Mouse (Mus musculus) T-helper 1 cell (primary cell): ENCODE measurements around the gene Adamts17.

ENCODE experiments used
- in situ Hi-C: fragments of 300-600 bp; cut with MboI, MseI; formaldehyde crosslinking; loops from one replicate; pipeline ENCODE4 v1.15.1; 2025; ENCODE audit warnings: high pct_unique_total_duplicates

Adamts17 gene

DNA sequence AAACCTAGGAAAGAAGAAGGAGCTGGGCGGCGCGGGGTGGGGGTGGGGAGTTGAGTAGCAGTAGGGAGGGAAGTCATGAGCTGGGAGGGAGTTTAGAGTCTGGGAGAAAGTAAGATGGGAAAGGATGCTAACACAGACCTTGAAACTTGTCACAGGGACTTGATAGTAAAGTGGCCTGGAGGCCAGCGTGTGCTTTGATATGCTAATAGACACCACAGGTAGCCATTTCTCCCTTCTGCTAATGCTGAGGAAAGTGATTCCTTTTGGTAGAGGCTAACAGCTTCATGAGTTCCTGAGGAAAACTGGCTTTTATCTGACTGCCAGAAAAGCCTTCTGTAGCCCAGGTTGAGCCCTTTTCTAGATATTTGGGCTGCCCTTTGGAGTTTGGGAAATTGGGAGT is 344.3 kb downstream of the Adamts17 start:
- in situ Hi-C loops = no loop called here

DNA sequence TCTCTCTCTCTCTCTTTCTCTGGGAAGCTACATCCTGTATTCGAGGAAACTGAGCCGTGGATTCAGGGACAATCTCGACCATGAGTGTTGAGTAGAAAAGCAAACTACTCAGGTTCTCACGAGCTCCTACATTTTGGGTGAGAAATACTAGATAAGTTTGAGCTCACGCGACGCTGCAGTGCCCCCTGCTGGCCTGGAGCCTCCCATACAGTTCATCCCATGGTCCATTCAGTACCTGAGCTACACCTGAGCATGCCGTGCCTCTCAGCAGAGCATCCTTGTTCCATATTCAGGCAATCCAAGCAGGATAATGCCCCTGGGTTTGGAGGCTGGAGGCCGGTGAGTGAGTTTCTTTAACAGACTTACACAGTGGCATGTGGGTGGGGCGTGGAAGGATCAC is 359.9 kb downstream of the Adamts17 start:
- in situ Hi-C loops = loop anchor here (5.0 kb wide), 1 partner anchor 377 kb away; no protein-coding TSS in a partner anchor
